Mouse (Mus musculus): ENCODE data around the gene Npr3. TPM values are rescaled to one million over a fixed set of nuclear protein-coding genes. Genes with fewer than 3 reads are reported as not detected.
A peak's percentile ranks its signal among the peaks of the same experiment; 100 is the strongest.

Gene Npr3
- polyA plus RNA-seq, 1 experiment from 2014 or later = 3.2 TPM

DNA sequence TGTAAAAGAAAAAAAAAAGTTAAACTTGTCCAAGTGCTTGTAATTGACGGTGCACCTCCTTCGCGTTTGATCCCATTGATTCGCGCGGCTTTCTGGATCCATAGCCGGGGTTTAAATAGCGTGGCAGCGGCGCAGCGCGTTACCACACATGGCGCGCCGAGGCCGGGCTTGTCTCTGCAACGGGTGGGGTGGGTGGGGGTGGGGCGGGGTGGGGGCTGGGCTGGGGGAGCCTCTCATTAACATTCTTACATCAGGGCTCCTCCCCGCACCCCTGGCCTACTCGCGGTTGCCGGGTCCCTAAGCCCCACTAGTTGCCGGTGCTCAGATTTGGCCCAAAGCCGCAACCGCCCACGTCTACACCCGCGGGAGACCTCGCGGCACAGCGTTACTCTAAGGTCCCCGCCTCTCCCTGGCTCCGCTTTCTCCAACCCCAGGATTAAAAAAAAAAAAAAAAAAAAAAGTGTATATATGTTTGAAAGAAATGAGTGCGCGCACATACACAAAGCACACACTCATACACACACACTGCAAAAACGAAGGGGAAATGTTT lies 991 bp downstream of the Npr3 start:
- ATAC-seq (ENCODE audit: low read depth) (peak; percentile 41; the same call in 1 of the 2 replicates), DNase-seq (no peak)
- H3K4me3 ChIP-seq (replicated peaks) = peak overlapping the region; percentile 55
- no peaks in the 10 kb centered on the region for H3K9me3 ChIP-seq (replicated peaks)
- peak overlapping the region; percentile 63 for H3K27ac ChIP-seq
- 2% methylated on average over 36 of the region's 36 CpGs for WGBS (ENCODE audit: insufficient replicate concordance)
- peak overlapping the region; percentile 62 for H3K4me2 ChIP-seq
- H3K27me3 ChIP-seq = peaks cover 66% of the 10 kb centered on the region
- H3K4me1 ChIP-seq (replicated peaks) = no peaks in the 10 kb centered on the region
- no peak overlapping the region; the same call in 1 of the 2 replicates for H3K9ac ChIP-seq
- H3K36me3 ChIP-seq = no peaks in the 10 kb centered on the region

DNA sequence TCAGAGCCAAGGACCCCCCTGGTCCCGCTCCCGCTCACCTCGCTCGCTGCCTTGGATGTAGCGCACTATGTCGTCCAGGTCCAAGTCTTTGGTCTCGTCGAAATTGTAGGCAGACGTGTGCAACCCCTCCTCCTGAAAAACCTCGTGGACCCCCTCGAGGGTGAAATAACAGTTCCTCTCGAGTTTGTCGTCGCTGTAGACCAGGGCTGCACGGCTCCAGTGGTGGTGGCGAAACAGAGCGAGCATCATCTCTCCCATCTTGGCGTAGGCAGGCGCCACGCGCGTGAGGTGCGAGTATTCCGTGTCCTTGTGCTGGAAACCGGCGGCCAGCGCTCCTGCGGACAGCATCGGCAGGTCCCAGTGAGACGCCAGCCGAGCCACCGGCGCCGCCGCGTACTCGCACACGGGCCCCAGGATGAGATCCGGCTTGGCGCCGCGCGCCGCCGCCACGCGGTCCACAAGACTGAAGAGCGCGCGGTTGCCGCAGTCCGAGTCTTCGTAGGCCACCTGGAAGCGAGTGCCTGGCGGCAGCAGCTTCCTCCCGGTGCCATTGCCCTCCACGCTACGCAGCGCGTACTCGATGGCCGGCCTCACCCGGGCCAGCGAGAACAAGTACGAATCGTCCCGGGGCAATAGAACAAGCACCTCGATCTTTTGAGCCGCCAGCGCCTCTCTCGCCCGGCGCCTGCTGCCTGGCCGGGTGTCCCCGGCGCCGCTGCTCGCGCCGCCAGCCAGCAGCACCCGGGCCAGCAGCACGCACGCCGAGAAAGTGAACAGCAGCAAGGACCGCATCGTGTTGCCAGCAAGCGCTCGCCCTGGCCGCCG lies 2.0 kb downstream of the Npr3 start:
- peaks cover 64% of the 10 kb centered on the region for H3K27me3 ChIP-seq
- DNase-seq (no peak), ATAC-seq (ENCODE audit: low read depth) (peak; percentile 20; the same call in 1 of the 2 replicates)
- no peaks in the 10 kb centered on the region for H3K36me3 ChIP-seq
- 1% methylated on average over 90 of the region's 90 CpGs for WGBS (ENCODE audit: insufficient replicate concordance)
- no peaks in the 10 kb centered on the region for H3K9me3 ChIP-seq (replicated peaks)
- peak overlapping the region; percentile 62 for H3K4me2 ChIP-seq
- H3K9ac ChIP-seq = peak overlapping the region; percentile 59
- no peaks in the 10 kb centered on the region for H3K4me1 ChIP-seq (replicated peaks)
- H3K27ac ChIP-seq = peak overlapping the region; percentile 55
- peak overlapping the region; percentile 55 for H3K4me3 ChIP-seq (replicated peaks)

DNA sequence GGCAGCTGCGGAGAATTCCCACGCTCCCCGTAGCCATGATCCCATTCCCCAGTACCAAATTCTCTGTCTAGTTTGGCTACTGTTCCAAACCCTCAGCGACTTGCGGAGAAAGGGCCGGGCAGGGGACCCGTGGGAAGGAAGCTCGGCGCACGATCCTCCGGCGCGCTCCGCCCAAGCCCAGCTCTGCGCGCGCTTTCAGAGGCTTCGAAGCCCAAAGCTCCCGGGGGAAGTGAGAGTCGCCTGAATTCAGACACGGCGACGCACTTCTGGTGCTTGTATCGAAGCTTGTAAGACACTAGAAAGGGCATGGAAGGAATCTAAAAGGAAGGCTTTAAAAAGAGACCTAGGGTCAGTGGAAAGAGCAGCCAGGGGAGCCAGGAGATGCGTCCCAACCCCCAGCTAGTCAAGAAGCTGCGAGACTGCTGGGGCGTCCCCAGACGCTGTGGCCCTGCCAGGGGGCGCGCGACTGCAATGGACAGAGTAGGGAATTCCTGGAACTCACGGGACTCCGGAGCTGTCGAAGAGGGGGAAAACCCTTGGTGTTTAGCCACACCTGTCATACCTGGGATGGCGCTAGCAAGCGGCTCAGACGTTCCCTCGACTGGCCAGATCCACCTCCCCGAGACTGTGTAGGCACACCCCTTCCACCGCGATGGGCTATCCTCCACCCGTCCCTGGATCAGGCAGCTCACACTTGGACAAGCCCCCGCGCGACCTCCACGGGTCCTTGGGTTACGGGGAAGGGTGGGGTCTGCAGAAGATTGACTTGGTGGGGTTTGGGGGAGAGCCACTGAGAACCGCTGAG lies 2.8 kb downstream of the Npr3 start:
- ATAC-seq (ENCODE audit: low read depth) (peak; percentile 27; the same call in 1 of the 2 replicates), DNase-seq (no peak)
- Histone ChIP-seq H3K9ac (peak overlapping the region; percentile 59), H3K9me3 (replicated peaks) (no peaks in the 10 kb centered on the region), H3K27me3 (peaks cover 64% of the 10 kb centered on the region), H3K4me3 (replicated peaks) (peak overlapping the region; percentile 55), H3K4me1 (replicated peaks) (no peaks in the 10 kb centered on the region), H3K36me3 (no peaks in the 10 kb centered on the region), H3K4me2 (peak overlapping the region; percentile 62), H3K27ac (peak overlapping the region; percentile 59)
- under 1% methylated on average over 48 of the region's 48 CpGs for WGBS (ENCODE audit: insufficient replicate concordance)

DNA sequence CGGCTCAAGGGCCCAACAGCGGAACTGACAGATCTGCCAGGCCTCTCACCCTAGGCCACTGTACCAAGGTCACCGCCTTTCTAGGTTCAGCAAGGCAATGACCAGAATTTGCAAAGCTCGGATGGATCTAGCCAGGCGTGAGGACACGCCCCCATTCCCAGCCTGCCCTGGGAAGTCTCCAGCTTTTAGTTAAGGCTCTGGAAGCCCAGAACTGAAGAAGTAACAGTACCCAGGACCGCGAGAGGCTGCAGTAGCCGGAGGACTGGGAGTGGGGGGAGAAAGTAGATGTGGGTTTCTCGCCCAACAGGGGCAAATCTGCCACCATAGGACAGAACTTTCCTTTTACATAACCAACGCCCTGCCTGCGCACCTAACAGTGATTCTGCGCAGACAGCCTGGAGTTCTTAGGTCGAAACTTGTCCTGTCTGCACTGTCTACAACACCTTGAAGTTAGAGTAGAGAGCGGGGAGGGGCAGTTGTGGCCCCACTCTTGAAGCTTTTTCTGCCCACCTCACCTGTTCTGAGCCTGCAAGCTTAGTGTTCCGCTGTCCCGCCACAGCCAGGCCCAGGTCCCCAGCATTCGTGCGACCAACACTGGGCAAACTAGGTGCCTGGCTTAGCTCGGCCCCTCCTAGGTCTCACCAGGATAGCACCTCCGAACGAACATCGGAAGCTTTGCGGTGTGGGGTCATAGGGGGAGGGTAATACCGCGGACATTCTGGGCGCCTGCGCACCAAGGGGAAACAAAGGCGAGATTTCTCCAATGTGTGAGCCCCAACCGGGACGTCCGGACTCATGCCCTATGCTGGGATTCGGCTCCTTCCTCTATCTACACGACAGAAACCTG lies 3.7 kb downstream of the Npr3 start:
- Histone ChIP-seq H3K4me2 (peak overlapping the region; percentile 62), H3K4me3 (replicated peaks) (peak overlapping the region; percentile 55), H3K27me3 (peaks cover 62% of the 10 kb centered on the region), H3K36me3 (no peaks in the 10 kb centered on the region), H3K27ac (peak overlapping the region; percentile 59), H3K9ac (peak overlapping the region; percentile 59), H3K4me1 (replicated peaks) (no peaks in the 10 kb centered on the region), H3K9me3 (replicated peaks) (no peaks in the 10 kb centered on the region)
- DNase-seq (no peak), ATAC-seq (ENCODE audit: low read depth) (peak; percentile 32)
- WGBS (ENCODE audit: insufficient replicate concordance) = 9% methylated on average over 34 of the region's 34 CpGs

DNA sequence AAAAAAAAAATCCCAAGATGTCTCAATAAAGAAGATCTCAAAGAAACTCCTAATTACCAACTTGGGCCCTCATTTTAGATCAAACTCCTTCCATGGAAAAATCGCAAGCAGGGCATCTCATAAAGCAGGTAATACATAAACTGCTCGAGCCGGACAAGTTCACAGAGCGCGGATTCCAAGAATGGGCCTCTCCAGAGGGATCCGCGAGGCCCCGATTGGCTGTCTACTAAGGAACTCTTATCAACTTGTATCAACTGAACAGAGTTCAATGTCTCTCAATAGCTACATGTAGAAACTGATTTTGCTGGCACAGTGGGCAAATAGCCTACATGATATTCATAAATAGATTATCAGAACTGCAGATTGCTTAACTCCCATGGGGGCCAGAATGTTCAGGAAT lies 9.5 kb downstream of the Npr3 start:
- 75% methylated on average over 8 of the region's 8 CpGs for WGBS (ENCODE audit: insufficient replicate concordance)
- H3K9me3 ChIP-seq (replicated peaks) = no peaks in the 10 kb centered on the region
- no peaks in the 10 kb centered on the region for H3K4me1 ChIP-seq (replicated peaks)
- no peak overlapping the region for H3K4me2 ChIP-seq
- H3K27ac ChIP-seq = no peak overlapping the region
- H3K9ac ChIP-seq = no peak overlapping the region
- ATAC-seq (ENCODE audit: low read depth) (no peak), DNase-seq (no peak)
- H3K4me3 ChIP-seq (replicated peaks) = no peak overlapping the region
- no peaks in the 10 kb centered on the region for H3K36me3 ChIP-seq
- peaks cover 6% of the 10 kb centered on the region for H3K27me3 ChIP-seq

DNA sequence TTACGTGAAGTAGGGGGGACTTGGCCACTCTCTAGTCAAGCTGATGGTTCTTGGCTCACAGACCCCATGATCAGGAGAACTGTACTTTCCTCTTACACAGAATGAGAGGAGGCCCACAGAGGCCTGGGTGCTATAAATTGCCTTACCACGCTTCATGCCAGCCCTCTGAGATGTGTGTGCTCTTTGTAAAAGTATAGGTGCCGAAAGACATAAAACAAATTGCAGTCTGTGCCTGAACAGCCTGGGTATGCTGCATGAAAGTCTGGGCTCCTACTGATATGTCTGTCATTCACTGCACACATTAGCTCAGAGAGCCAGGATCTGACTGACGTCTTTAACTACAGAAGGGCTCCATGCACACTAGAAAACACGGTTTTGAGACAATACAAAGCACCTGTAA lies 9.9 kb downstream of the Npr3 start:
- no peak overlapping the region for H3K4me2 ChIP-seq
- no peak overlapping the region for H3K9ac ChIP-seq
- no peak overlapping the region for H3K4me3 ChIP-seq (replicated peaks)
- no peak for ATAC-seq (ENCODE audit: low read depth)
- H3K9me3 ChIP-seq (replicated peaks) = no peaks in the 10 kb centered on the region
- DNase-seq = no peak
- 60% methylated on average over 5 of the region's 5 CpGs for WGBS (ENCODE audit: insufficient replicate concordance)
- H3K36me3 ChIP-seq = no peaks in the 10 kb centered on the region
- peaks cover 2% of the 10 kb centered on the region; the same call in 1 of the 2 replicates for H3K27me3 ChIP-seq
- no peaks in the 10 kb centered on the region for H3K4me1 ChIP-seq (replicated peaks)
- H3K27ac ChIP-seq = no peak overlapping the region

DNA sequence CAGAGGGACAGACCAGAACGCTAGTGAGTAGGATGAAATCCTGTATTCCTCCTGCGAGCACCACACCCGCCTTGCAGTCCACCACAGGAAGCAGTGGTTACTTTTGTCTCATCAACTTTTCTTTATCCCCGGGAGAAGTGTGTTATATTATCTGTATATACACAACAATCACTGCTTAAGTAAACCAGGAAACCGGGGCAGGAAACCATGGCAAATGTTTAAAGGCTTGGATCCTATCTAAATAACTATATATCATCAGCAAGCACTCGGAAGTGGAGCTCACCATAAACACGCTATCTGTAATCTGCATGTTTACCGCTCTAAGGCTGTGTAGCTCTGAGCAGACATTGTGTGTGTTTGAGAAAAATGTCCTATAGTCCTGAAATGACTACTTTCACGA lies 13.1 kb downstream of the Npr3 start:
- Histone ChIP-seq H3K4me2 (no peak overlapping the region), H3K4me1 (replicated peaks) (no peaks in the 10 kb centered on the region), H3K27me3 (no peaks in the 10 kb centered on the region), H3K4me3 (replicated peaks) (no peak overlapping the region), H3K9ac (no peak overlapping the region), H3K27ac (no peak overlapping the region), H3K9me3 (replicated peaks) (no peaks in the 10 kb centered on the region), H3K36me3 (no peaks in the 10 kb centered on the region)
- WGBS (ENCODE audit: insufficient replicate concordance) = 31% methylated on average over 9 of the region's 9 CpGs
- DNase-seq = no peak
- ATAC-seq (ENCODE audit: low read depth) = no peak

DNA sequence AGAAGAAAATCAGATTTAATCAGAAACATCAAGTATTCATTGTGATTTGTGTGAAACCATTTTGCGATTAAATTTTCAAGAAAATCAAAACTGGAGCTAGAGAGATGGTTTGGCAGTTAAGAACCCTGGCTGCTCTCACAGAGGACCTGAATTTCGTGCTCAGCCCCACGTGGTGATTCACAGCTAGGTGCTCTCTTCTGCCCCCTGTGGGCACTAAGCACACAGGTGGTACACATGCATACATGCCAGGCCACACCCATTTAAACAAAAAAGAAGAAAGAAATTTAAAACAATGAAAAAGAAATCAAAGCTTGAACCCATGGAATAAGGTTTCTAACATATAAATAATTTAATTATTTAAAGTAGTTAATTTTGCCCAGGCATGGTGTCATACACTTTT lies 15.7 kb downstream of the Npr3 start:
- no peaks in the 10 kb centered on the region for H3K9me3 ChIP-seq (replicated peaks)
- no peak for ATAC-seq (ENCODE audit: low read depth)
- H3K4me2 ChIP-seq = no peak overlapping the region
- H3K27ac ChIP-seq = no peak overlapping the region
- 43% methylated on average over 3 of the region's 3 CpGs for WGBS (ENCODE audit: insufficient replicate concordance)
- no peaks in the 10 kb centered on the region for H3K27me3 ChIP-seq
- H3K4me1 ChIP-seq (replicated peaks) = no peaks in the 10 kb centered on the region
- no peak for DNase-seq
- no peaks in the 10 kb centered on the region for H3K36me3 ChIP-seq
- H3K4me3 ChIP-seq (replicated peaks) = no peak overlapping the region
- H3K9ac ChIP-seq = no peak overlapping the region

DNA sequence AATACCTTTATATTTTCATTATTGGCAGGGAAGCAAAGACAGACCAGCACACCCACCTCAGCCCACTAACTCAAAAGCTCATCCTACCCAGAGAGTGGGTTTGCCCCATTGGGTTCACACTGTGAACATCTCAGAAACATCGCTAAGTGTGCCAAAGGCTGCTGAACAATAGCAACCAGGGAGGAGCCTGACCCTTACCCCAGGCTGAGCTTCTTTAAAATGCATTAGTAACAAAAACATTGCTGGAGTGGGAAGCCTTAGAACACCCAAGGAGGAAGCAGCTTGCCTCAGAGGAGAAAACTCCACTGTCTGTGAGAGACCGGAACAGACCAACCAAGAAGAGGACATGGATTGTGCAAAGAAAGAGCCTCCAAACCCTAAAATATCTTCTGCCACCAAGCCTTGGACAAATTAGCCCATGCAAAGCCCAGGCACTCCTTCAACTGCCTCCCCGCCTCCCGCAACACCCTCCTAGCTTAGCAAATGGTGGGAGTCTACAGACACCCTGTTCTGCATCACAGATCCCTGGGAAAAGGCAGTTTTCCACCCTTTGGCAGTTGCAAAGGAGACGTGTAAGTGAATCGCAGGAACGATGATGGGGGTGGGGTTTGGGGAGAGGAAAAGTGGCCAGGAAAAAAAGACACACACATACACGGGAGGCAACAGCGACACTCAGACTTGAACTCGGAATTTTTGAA lies 24.4 kb downstream of the Npr3 start:
- no peak for DNase-seq
- peaks cover 9% of the 10 kb centered on the region for H3K36me3 ChIP-seq
- no peak overlapping the region for H3K27ac ChIP-seq
- no peaks in the 10 kb centered on the region for H3K27me3 ChIP-seq
- no peak overlapping the region for H3K4me2 ChIP-seq
- H3K9ac ChIP-seq = no peak overlapping the region
- H3K4me1 ChIP-seq (replicated peaks) = no peaks in the 10 kb centered on the region
- WGBS (ENCODE audit: insufficient replicate concordance) = 56% methylated on average over 10 of the region's 10 CpGs
- no peak for ATAC-seq (ENCODE audit: low read depth)
- H3K4me3 ChIP-seq (replicated peaks) = no peak overlapping the region
- no peaks in the 10 kb centered on the region for H3K9me3 ChIP-seq (replicated peaks)

DNA sequence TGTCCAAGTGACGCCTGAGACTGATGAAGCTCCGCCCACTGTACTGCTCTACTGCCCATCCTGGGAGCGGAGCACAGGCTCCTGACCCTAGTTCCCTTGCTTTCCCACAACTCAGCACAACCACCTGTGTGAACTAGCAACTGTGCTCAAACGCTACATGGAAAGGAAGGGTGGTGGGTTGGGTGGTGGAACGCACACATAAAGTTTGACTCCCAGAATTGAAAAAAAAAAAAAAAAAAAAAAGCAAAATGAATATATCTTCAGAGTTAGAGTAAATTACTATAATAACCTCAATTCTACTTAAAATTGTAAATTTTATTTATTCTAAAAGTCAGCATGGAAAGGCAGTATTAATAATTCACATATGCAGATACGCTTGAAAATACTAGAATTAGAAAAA lies 25.3 kb downstream of the Npr3 start:
- Histone ChIP-seq H3K36me3 (peaks cover 9% of the 10 kb centered on the region), H3K27me3 (no peaks in the 10 kb centered on the region), H3K4me2 (no peak overlapping the region), H3K27ac (no peak overlapping the region), H3K9ac (no peak overlapping the region), H3K4me1 (replicated peaks) (no peaks in the 10 kb centered on the region), H3K4me3 (replicated peaks) (no peak overlapping the region), H3K9me3 (replicated peaks) (no peaks in the 10 kb centered on the region)
- no peak for ATAC-seq (ENCODE audit: low read depth)
- DNase-seq = no peak
- WGBS (ENCODE audit: insufficient replicate concordance) = 75% methylated on average over 6 of the region's 6 CpGs

Measured in liver, embryonic 13.5 days (tissue).